Mouse (Mus musculus) liver, adult 2 months (tissue): ENCODE data around the gene Rpl39.

Experiments
- CTCF ChIP-seq: fragments of 200-500 bp; IDR thresholded peaks from 2 replicates; pipeline ENCODE4 v1.5.1; 2011; ENCODE audit warnings: low read depth, low read length, control low read depth
- POLR2A ChIP-seq: fragments of 200-500 bp; IDR thresholded peaks from 2 replicates; pipeline ENCODE4 v1.6.1; 2011; ENCODE audit warnings: low read length, control low read depth; ENCODE audit not compliant: insufficient read depth; ENCODE audit errors: extremely low read depth

GRCm38 (mm10) chrX:37125511-37125910 is 40.3 kb upstream of the Rpl39 start:
- TF ChIP-seq CTCF (no peak), POLR2A (no peak)
